Mouse (Mus musculus) neural tube, embryonic 12.5 days (tissue): ENCODE measurements around the gene Nacc1. TPM values are rescaled to one million over a fixed set of nuclear protein-coding genes. Genes with fewer than 3 reads are reported as not detected.
A peak's percentile ranks its signal among the peaks of the same experiment; 100 is the strongest.

Experiments used
- ATAC-seq: fragments of 200-750 bp; cut with Nextera tagmentation; 2 replicates; pipeline ENCODE4 v1.8.0; 2017; ENCODE audit warnings: low read depth, mild to moderate bottlenecking, moderate TSS enrichment, moderate library complexity; ENCODE audit not compliant: low FRiP score
- H3K27ac ChIP-seq: fragments of 300-500 bp; sonication (generic); 2 replicates; pipeline ENCODE4 v1.5.1; 2016
- H3K27me3 ChIP-seq: fragments of 300-500 bp; sonication (generic); replicated peaks from 2 replicates; pipeline ENCODE4 v1.6.1; 2016; ENCODE audit warnings: mild to moderate bottlenecking
- H3K36me3 ChIP-seq: fragments of 300-500 bp; sonication (generic); 2 replicates; pipeline ENCODE4 v1.6.1; 2016; ENCODE audit warnings: mild to moderate bottlenecking
- H3K4me1 ChIP-seq: fragments of 300-500 bp; sonication (generic); 2 replicates; pipeline ENCODE4 v1.6.1; 2016
- H3K4me2 ChIP-seq: fragments of 300-500 bp; sonication (generic); replicated peaks from 2 replicates; pipeline ENCODE4 v1.6.1; 2016; ENCODE audit warnings: mild to moderate bottlenecking
- H3K4me3 ChIP-seq: fragments of 300-500 bp; sonication (generic); 2 replicates; pipeline ENCODE4 v1.5.1; 2016
- H3K9ac ChIP-seq: fragments of 300-500 bp; sonication (generic); 2 replicates; pipeline ENCODE4 v1.6.1; 2016; ENCODE audit warnings: mild to moderate bottlenecking
- H3K9me3 ChIP-seq: fragments of 300-500 bp; sonication (generic); 2 replicates; pipeline ENCODE4 v1.6.1; 2016; ENCODE audit warnings: mild to moderate bottlenecking
- WGBS: fragments of 180-500 bp; shearing (Covaris S2); methylation state at CpG from one replicate; pipeline ENCODE4 v1.1.7; 2016; 5-methylcytosine and 5-hydroxymethylcytosine counted together
- polyA plus RNA-seq: library from polyadenylated mRNA; unstranded; fragments of >200 nt; fragmentation: Nextera tagmentation; extraction: Ambion mirVana; gene quantifications from 2 replicates; pipeline ENCODE4 v1.2.1, GENCODE M21; 2016

The Nacc1 gene
- 17.2 and 19.2 TPM in 2 replicates for polyA plus RNA-seq

- Histone ChIP-seq H3K4me1 (peaks cover 46% of the 10 kb centered on the region), H3K4me2 (peak within 1 kb of the TSS; percentile 89), H3K27ac (peak within 1 kb of the TSS; percentile 90), H3K9me3 (no peaks in the 10 kb centered on the region), H3K9ac (peak within 1 kb of the TSS; percentile 99), H3K4me3 (peak within 1 kb of the TSS; percentile 100), H3K36me3 (peaks cover 18% of the 10 kb centered on the region), H3K27me3 (no peaks in the 10 kb centered on the region)
- under 1% methylated on average over 35 of the region's 37 CpGs for WGBS
- ATAC-seq = peak; percentile 82
Measured at GRCm38 (mm10) chr8:84687705-84688100, at the start of gene Nacc1. Nacc1 (minus strand) TSS chr8:84687862.

GRCm38 (mm10) chr8:84736521-84736920 lies 48.9 kb upstream of the Nacc1 start:
- Histone ChIP-seq H3K9ac (no peak overlapping the region), H3K9me3 (no peaks in the 10 kb centered on the region), H3K27me3 (peaks cover 87% of the 10 kb centered on the region), H3K27ac (no peak overlapping the region), H3K4me1 (peaks cover 63% of the 10 kb centered on the region), H3K4me2 (no peak overlapping the region), H3K4me3 (no peak overlapping the region), H3K36me3 (no peaks in the 10 kb centered on the region)
- ATAC-seq = no peak
- WGBS = 79% methylated on average over 4 of the region's 4 CpGs

GRCm38 (mm10) chr8:84735597-84735996 lies 47.9 kb upstream of the Nacc1 start:
- H3K27me3 ChIP-seq = peaks cover 77% of the 10 kb centered on the region
- no peak overlapping the region for H3K4me2 ChIP-seq
- H3K4me1 ChIP-seq = peaks cover 66% of the 10 kb centered on the region
- H3K36me3 ChIP-seq = no peaks in the 10 kb centered on the region
- no peak overlapping the region for H3K4me3 ChIP-seq
- no peaks in the 10 kb centered on the region for H3K9me3 ChIP-seq
- 55% methylated on average over 2 of the region's 2 CpGs for WGBS
- H3K27ac ChIP-seq = no peak overlapping the region
- no peak overlapping the region for H3K9ac ChIP-seq
- no peak for ATAC-seq

GRCm38 (mm10) chr8:84734680-84735079 lies 47.0 kb upstream of the Nacc1 start:
- WGBS = 88% methylated on average over 2 of the region's 2 CpGs

GRCm38 (mm10) chr8:84733959-84734358 lies 46.3 kb upstream of the Nacc1 start:
- H3K27ac ChIP-seq = no peak overlapping the region
- H3K36me3 ChIP-seq = no peaks in the 10 kb centered on the region
- no peak overlapping the region for H3K4me2 ChIP-seq
- no peak overlapping the region for H3K9ac ChIP-seq
- H3K27me3 ChIP-seq = peaks cover 61% of the 10 kb centered on the region
- H3K4me3 ChIP-seq = no peak overlapping the region
- H3K9me3 ChIP-seq = no peaks in the 10 kb centered on the region
- ATAC-seq = no peak
- peaks cover 55% of the 10 kb centered on the region for H3K4me1 ChIP-seq
- WGBS = 89% methylated on average over 6 of the region's 6 CpGs

More at GRCm38 (mm10) chr8:84734680-84735079, 47.0 kb upstream of the Nacc1 start:
- Histone ChIP-seq H3K4me2 (no peak overlapping the region), H3K27me3 (peaks cover 68% of the 10 kb centered on the region), H3K4me3 (no peak overlapping the region), H3K36me3 (no peaks in the 10 kb centered on the region), H3K9ac (no peak overlapping the region), H3K4me1 (peaks cover 62% of the 10 kb centered on the region), H3K27ac (no peak overlapping the region), H3K9me3 (no peaks in the 10 kb centered on the region)
- no peak for ATAC-seq

- ATAC-seq = no peak
- Histone ChIP-seq H3K36me3 (no peaks in the 10 kb centered on the region), H3K27me3 (peaks cover 55% of the 10 kb centered on the region), H3K4me1 (peaks cover 55% of the 10 kb centered on the region), H3K9ac (no peak overlapping the region; the same call in 1 of the 2 replicates), H3K4me2 (no peak overlapping the region), H3K27ac (no peak overlapping the region), H3K4me3 (no peak overlapping the region), H3K9me3 (no peaks in the 10 kb centered on the region)
- 50% methylated on average over 6 of the region's 6 CpGs for WGBS
Measured at GRCm38 (mm10) chr8:84732996-84733395, 45.3 kb upstream of the Nacc1 start.

GRCm38 (mm10) chr8:84732545-84732944 lies 44.9 kb upstream of the Nacc1 start:
- Histone ChIP-seq H3K36me3 (no peaks in the 10 kb centered on the region), H3K27me3 (peaks cover 51% of the 10 kb centered on the region), H3K4me2 (no peak overlapping the region), H3K4me3 (no peak overlapping the region), H3K27ac (no peak overlapping the region), H3K4me1 (peaks cover 55% of the 10 kb centered on the region), H3K9ac (no peak overlapping the region; the same call in 1 of the 2 replicates), H3K9me3 (no peaks in the 10 kb centered on the region)
- no peak for ATAC-seq
- WGBS = 77% methylated on average over 5 of the region's 5 CpGs

- Histone ChIP-seq H3K9ac (no peak overlapping the region), H3K4me3 (no peak overlapping the region), H3K4me2 (no peak overlapping the region), H3K9me3 (no peaks in the 10 kb centered on the region), H3K27me3 (peaks cover 42% of the 10 kb centered on the region), H3K27ac (0 out of 2 replicates have a peak overlapping the region, but pooled peaks have one; percentile 57), H3K36me3 (peaks cover 2% of the 10 kb centered on the region; the same call in 1 of the 2 replicates), H3K4me1 (peaks cover 53% of the 10 kb centered on the region)
- WGBS = 70% methylated on average over 11 of the region's 11 CpGs
- no peak for ATAC-seq
Measured at GRCm38 (mm10) chr8:84731371-84732177, 43.9 kb upstream of the Nacc1 start.

- WGBS = 43% methylated on average over 9 of the region's 9 CpGs
- peak overlapping the region; percentile 14; the same call in 1 of the 2 replicates for H3K4me2 ChIP-seq
Measured at GRCm38 (mm10) chr8:84730541-84731370, 43.1 kb upstream of the Nacc1 start.

GRCm38 (mm10) chr8:84729921-84730362 lies 42.3 kb upstream of the Nacc1 start:
- WGBS = 92% methylated on average over 16 of the region's 16 CpGs
- H3K9ac ChIP-seq = no peak overlapping the region
- 0 out of 2 replicates have a peak overlapping the region, but pooled peaks have one; percentile 57 for H3K27ac ChIP-seq

More at GRCm38 (mm10) chr8:84730541-84731370, 43.1 kb upstream of the Nacc1 start:
- Histone ChIP-seq H3K4me3 (no peak overlapping the region), H3K9ac (no peak overlapping the region), H3K9me3 (no peaks in the 10 kb centered on the region), H3K4me1 (peaks cover 55% of the 10 kb centered on the region), H3K27me3 (peaks cover 33% of the 10 kb centered on the region), H3K36me3 (peaks cover 3% of the 10 kb centered on the region; the same call in 1 of the 2 replicates), H3K27ac (peak overlapping the region; percentile 57; the same call in 1 of the 2 replicates)
- 0 out of 2 replicates have a peak, but pooled peaks have one; percentile 5 for ATAC-seq

GRCm38 (mm10) chr8:84728474-84728873 lies 40.8 kb upstream of the Nacc1 start:
- H3K36me3 ChIP-seq = peaks cover 6% of the 10 kb centered on the region; the same call in 1 of the 2 replicates
- WGBS = 59% methylated on average over 3 of the region's 3 CpGs
- no peak overlapping the region for H3K4me3 ChIP-seq
- no peak overlapping the region; the same call in none of the 2 replicates for H3K27ac ChIP-seq
- H3K4me1 ChIP-seq = peaks cover 76% of the 10 kb centered on the region
- ATAC-seq = peak; percentile 77
- H3K4me2 ChIP-seq = peak overlapping the region; percentile 1; the same call in 1 of the 2 replicates
- no peaks in the 10 kb centered on the region for H3K9me3 ChIP-seq
- peaks cover 30% of the 10 kb centered on the region for H3K27me3 ChIP-seq
- no peak overlapping the region for H3K9ac ChIP-seq

More at GRCm38 (mm10) chr8:84729921-84730362, 42.3 kb upstream of the Nacc1 start:
- H3K4me3 ChIP-seq = no peak overlapping the region
- peaks cover 62% of the 10 kb centered on the region for H3K4me1 ChIP-seq
- peaks cover 30% of the 10 kb centered on the region for H3K27me3 ChIP-seq
- H3K9me3 ChIP-seq = no peaks in the 10 kb centered on the region
- 0 out of 2 replicates have a peak overlapping the region, but pooled peaks have one; percentile 14 for H3K4me2 ChIP-seq
- no peak for ATAC-seq
- H3K36me3 ChIP-seq = peaks cover 4% of the 10 kb centered on the region; the same call in 1 of the 2 replicates

GRCm38 (mm10) chr8:84725941-84726259 lies 38.2 kb upstream of the Nacc1 start:
- Histone ChIP-seq H3K36me3 (peaks cover 6% of the 10 kb centered on the region; the same call in 1 of the 2 replicates), H3K9me3 (no peaks in the 10 kb centered on the region), H3K4me2 (no peak overlapping the region), H3K27ac (no peak overlapping the region), H3K9ac (no peak overlapping the region), H3K4me1 (peaks cover 65% of the 10 kb centered on the region), H3K4me3 (no peak overlapping the region), H3K27me3 (peaks cover 15% of the 10 kb centered on the region)
- no peak for ATAC-seq
- WGBS = 23% methylated on average over 3 of the region's 3 CpGs
